Comparison of ENCODE assay signal across 10 mouse cellular contexts in genomic region chr10:81523570-81523969, GRCm38 (mm10). TPM values are rescaled to one million over a fixed set of nuclear protein-coding genes. Genes with fewer than 3 reads are reported as not detected.
DNase-seq lines count a peak whose midpoint lies in the region; ATAC-seq and TF ChIP-seq lines count a peak whose summit lies in the region.
"Had no signal": no experiment of that assay in that cellular context is flagged by ENCODE, and none has a peak within 500 bp of the region (broad histone marks: within the 10 kb centered on the region; RNA-seq: fewer than 3 reads in every experiment).

No protein-coding gene starts in this region.

- TF ChIP-seq CTCF in gastrocnemius, adult 2 months (IDR thresholded peaks at IDR 0.05) = no peak

- H3K9me3 ChIP-seq in embryonic facial prominence, embryonic 12.5 days = no peaks in the 10 kb centered on the region
- H3K9me3 ChIP-seq in liver, embryonic 12.5 days (replicated peaks) = no peaks in the 10 kb centered on the region

- H3K36me3 ChIP-seq in embryonic facial prominence, embryonic 12.5 days = no peaks in the 10 kb centered on the region; the same call in 1 of the 2 replicates
- H3K36me3 ChIP-seq in liver, embryonic 12.5 days = 0 out of 2 replicates have a peak, but pooled peaks cover 3% of the 10 kb centered on the region

- intact Hi-C loops in gastrocnemius, adult 2 months (cut with DNase I) = no loop called here

- WGBS in embryonic facial prominence, embryonic 12.5 days = 23% methylated on average over 19 of the region's 19 CpGs
- WGBS in liver, embryonic 12.5 days (ENCODE audit: insufficient replicate concordance) = 5% methylated on average over 19 of the region's 19 CpGs

- H3K27ac ChIP-seq in gastrocnemius, adult 2 months = peak overlapping the region; percentile 78
- peak overlapping the region; percentile 30; the same call in 1 of the 2 replicates for H3K27ac ChIP-seq in embryonic facial prominence, embryonic 12.5 days
- peak overlapping the region; percentile 81 for H3K27ac ChIP-seq in liver, embryonic 12.5 days
- H3K27ac ChIP-seq: kidney, postnatal 0 days had no signal

- H3K9ac ChIP-seq in embryonic facial prominence, embryonic 12.5 days = no peak overlapping the region; the same call in 1 of the 2 replicates
- peak overlapping the region; percentile 71 for H3K9ac ChIP-seq in liver, embryonic 12.5 days

- no peak for ATAC-seq in embryonic facial prominence, embryonic 12.5 days (ENCODE audit: insufficient number of reproducible peaks, insufficient read depth, low FRiP score, low TSS enrichment)
- ATAC-seq in liver, embryonic 12.5 days = no peak

- 0 out of 2 replicates have a peak, but pooled peaks cover 3% of the 10 kb centered on the region for H3K4me1 ChIP-seq in embryonic facial prominence, embryonic 12.5 days
- peaks cover 59% of the 10 kb centered on the region for H3K4me1 ChIP-seq in liver, embryonic 12.5 days

- DNase-seq in gastrocnemius, adult 2 months = no peak
- no peak for DNase-seq in gastrocnemius, adult 18-20 months (ENCODE audit: low spot score)
- DNase-seq in 416B (ENCODE audit: low read depth) (peak; percentile 65), MN1 (ENCODE audit: low spot score) (no peak)
- no peak for DNase-seq in natural killer cell, adult 2 months (ENCODE audit: low spot score in 2 of 2)
- no peak for DNase-seq in testis, postnatal 14 days (ENCODE audit: low spot score)
- DNase-seq: cerebellum, adult 8-10 months had no signal

- H3K27me3 ChIP-seq in embryonic facial prominence, embryonic 12.5 days = peaks cover 12% of the 10 kb centered on the region
- no peaks in the 10 kb centered on the region for H3K27me3 ChIP-seq in liver, embryonic 12.5 days (replicated peaks)

- H3K4me3 ChIP-seq in gastrocnemius, adult 2 months = peak overlapping the region; percentile 59
- H3K4me3 ChIP-seq in embryonic facial prominence, embryonic 12.5 days = no peak overlapping the region
- H3K4me3 ChIP-seq in liver, embryonic 12.5 days = peak overlapping the region; percentile 51

- no peak overlapping the region for H3K4me2 ChIP-seq in embryonic facial prominence, embryonic 12.5 days (replicated peaks)
- H3K4me2 ChIP-seq in liver, embryonic 12.5 days = peak overlapping the region; percentile 75

RNA-seq across cellular contexts. Expression of gene Gna15, which starts 0.5 kb away (rescaled TPM):
- under 1 TPM; 0.26 to 0.53 TPM for total RNA-seq in gastrocnemius, adult 2 months (2021)
- under 1 TPM; 0.53 to 0.57 TPM for total RNA-seq in gastrocnemius, adult 18-20 months (2021)
- polyA plus RNA-seq in embryonic facial prominence, embryonic 12.5 days (2016; fragmentation: Nextera tagmentation; extraction: Ambion mirVana) = 0.86 and 0.97 TPM in 2 replicates
- polyA plus RNA-seq in liver, embryonic 12.5 days (2016; fragmentation: Nextera tagmentation; extraction: Ambion mirVana) = 7.0 and 7.3 TPM in 2 replicates

RNA-seq across cellular contexts. Expression of gene Gna11, which starts 21.4 kb away (rescaled TPM):
- 10 to 100 TPM; 25.7 to 30.3 TPM for total RNA-seq in gastrocnemius, adult 2 months (2021)
- total RNA-seq in gastrocnemius, adult 18-20 months (2021) = 10 to 100 TPM; 26.2 to 31.8 TPM
- 82.7 and 83.5 TPM in 2 replicates for polyA plus RNA-seq in embryonic facial prominence, embryonic 12.5 days (2016; fragmentation: Nextera tagmentation; extraction: Ambion mirVana)
- 27.7 and 28.3 TPM in 2 replicates for polyA plus RNA-seq in liver, embryonic 12.5 days (2016; fragmentation: Nextera tagmentation; extraction: Ambion mirVana)

RNA-seq across cellular contexts. Expression of gene S1pr4, which starts 23.6 kb away (rescaled TPM):
- 1 to 10 TPM in 1 of 2 experiments, under 1 TPM in 1; 0.97 to 1.2 TPM for total RNA-seq in gastrocnemius, adult 2 months (2021)
- under 1 TPM; 0.71 to 0.78 TPM for total RNA-seq in gastrocnemius, adult 18-20 months (2021)
- polyA plus RNA-seq in embryonic facial prominence, embryonic 12.5 days (2016; fragmentation: Nextera tagmentation; extraction: Ambion mirVana) = 0.22 and 0.58 TPM in 2 replicates
- 3.1 and 3.3 TPM in 2 replicates for polyA plus RNA-seq in liver, embryonic 12.5 days (2016; fragmentation: Nextera tagmentation; extraction: Ambion mirVana)

RNA-seq across cellular contexts. Expression of gene Ncln, which starts 27.4 kb away (rescaled TPM):
- 10 to 100 TPM; 38.3 to 44.8 TPM for total RNA-seq in gastrocnemius, adult 2 months (2021)
- total RNA-seq in gastrocnemius, adult 18-20 months (2021) = 10 to 100 TPM; 41.0 to 45.8 TPM
- polyA plus RNA-seq in embryonic facial prominence, embryonic 12.5 days (2016; fragmentation: Nextera tagmentation; extraction: Ambion mirVana) = 81.9 and 82.9 TPM in 2 replicates
- 59.9 and 62.7 TPM in 2 replicates for polyA plus RNA-seq in liver, embryonic 12.5 days (2016; fragmentation: Nextera tagmentation; extraction: Ambion mirVana)

RNA-seq across cellular contexts. Expression of gene Aes, which starts 35.7 kb away (rescaled TPM):
- total RNA-seq in gastrocnemius, adult 2 months (2021) = 100 to 1,000 TPM; 847 to 871 TPM
- total RNA-seq in gastrocnemius, adult 18-20 months (2021) = 100 to 1,000 TPM; 947 to 962 TPM
- polyA plus RNA-seq in embryonic facial prominence, embryonic 12.5 days (2016; fragmentation: Nextera tagmentation; extraction: Ambion mirVana) = 523 and 554 TPM in 2 replicates
- 263 and 270 TPM in 2 replicates for polyA plus RNA-seq in liver, embryonic 12.5 days (2016; fragmentation: Nextera tagmentation; extraction: Ambion mirVana)

Comparison
In these comparisons a context has a peak if more than half of its experiments do, and no peak if none do; other contexts are left out.
1. H3K27ac ChIP-seq: peak in every context shown above with its lines; median percentile 81 in liver, embryonic 12.5 days; 78 in gastrocnemius, adult 2 months; 30 in embryonic facial prominence, embryonic 12.5 days.